Mouse (Mus musculus): ENCODE data around the gene Lta. TPM values are rescaled to one million over a fixed set of nuclear protein-coding genes. Genes with fewer than 3 reads are reported as not detected.

Gene Lta
- 1 to 10 TPM in 1 of 4 experiments, under 1 TPM in 3; 0.28 to 1.2 (median 0.58) TPM for total RNA-seq (2022)

GRCm38 (mm10) chr17:35204494-35205379 is at the start of gene Lta:
TSS of gene Lta (minus strand) at chr17:35205351.
- no peak for DNase-seq (ENCODE audit: low spot score in 2 of 2)

- peak in 1 of 2 experiments; percentile 18 for DNase-seq (ENCODE audit: low spot score in 2 of 2)
Measured at GRCm38 (mm10) chr17:35254241-35255098, 49.3 kb upstream of the Lta start.

- DNase-seq (ENCODE audit: low spot score in 2 of 2) = no peak
Measured at GRCm38 (mm10) chr17:35253293-35254093, 48.3 kb upstream of the Lta start.

GRCm38 (mm10) chr17:35252619-35253292 is 47.6 kb upstream of the Lta start:
- DNase-seq (ENCODE audit: low spot score in 2 of 2) = no peak

- DNase-seq (ENCODE audit: low spot score in 2 of 2) = no peak
Measured at GRCm38 (mm10) chr17:35251981-35252380, 46.8 kb upstream of the Lta start.

- no peak for DNase-seq (ENCODE audit: low spot score in 2 of 2)
Measured at GRCm38 (mm10) chr17:35251162-35251719, 46.1 kb upstream of the Lta start.

- DNase-seq (ENCODE audit: low spot score in 2 of 2) = no peak
Measured at GRCm38 (mm10) chr17:35250348-35251120, 45.4 kb upstream of the Lta start.

- DNase-seq (ENCODE audit: low spot score in 2 of 2) = no peak
Measured at GRCm38 (mm10) chr17:35249451-35250197, 44.5 kb upstream of the Lta start.

GRCm38 (mm10) chr17:35248986-35249385 is 43.8 kb upstream of the Lta start:
- no peak for DNase-seq (ENCODE audit: low spot score in 2 of 2)

GRCm38 (mm10) chr17:35247144-35247543 is 42.0 kb upstream of the Lta start:
- no peak for DNase-seq (ENCODE audit: low spot score in 2 of 2)

GRCm38 (mm10) chr17:35245731-35246623 is 40.8 kb upstream of the Lta start:
- DNase-seq (ENCODE audit: low spot score in 2 of 2) = no peak

GRCm38 (mm10) chr17:35244999-35245398 is 39.8 kb upstream of the Lta start:
- no peak for DNase-seq (ENCODE audit: low spot score in 2 of 2)

GRCm38 (mm10) chr17:35243086-35243485 is 37.9 kb upstream of the Lta start:
- peak in 1 of 2 experiments; percentile 54 for DNase-seq (ENCODE audit: low spot score in 2 of 2)

- DNase-seq (ENCODE audit: low spot score in 2 of 2) = peak in 1 of 2 experiments; percentile 74
Measured at GRCm38 (mm10) chr17:35242015-35242941, 37.1 kb upstream of the Lta start.

GRCm38 (mm10) chr17:35241305-35242014 is 36.3 kb upstream of the Lta start, which contains the start of gene Ddx39b:
TSS of gene Ddx39b (plus strand) at chr17:35241746.
- DNase-seq (ENCODE audit: low spot score in 2 of 2) = peak; percentile 96

Data from left cerebral cortex, adult 8-10 months (tissue).